Comparison of ENCODE assay signal across 21 mouse cellular contexts in the genomic region with DNA sequence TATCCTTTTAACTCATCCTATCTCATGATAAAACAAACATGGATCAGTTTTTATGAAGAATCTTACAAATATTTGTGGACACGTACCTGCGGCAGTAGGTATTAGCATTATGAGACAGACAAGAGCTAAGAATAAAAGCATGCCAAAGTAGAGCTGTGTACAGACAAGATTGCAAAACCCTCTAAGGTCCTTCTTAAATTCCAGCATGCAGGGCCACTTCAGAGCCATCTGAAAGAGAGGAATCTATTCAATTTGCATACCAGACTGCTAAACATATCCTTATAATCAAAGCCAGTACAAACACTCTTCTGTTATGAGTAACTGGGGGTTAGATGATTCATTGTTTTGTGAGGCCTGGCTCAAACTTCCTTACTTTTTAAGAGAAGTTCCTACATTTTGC.
"Had no signal": no experiment of that assay in that cellular context is flagged by ENCODE, and none has a peak within 500 bp of the region (broad histone marks: within the 10 kb centered on the region; RNA-seq: fewer than 3 reads in every experiment).

No protein-coding gene starts in this region.

- H3K27ac ChIP-seq: lung, embryonic 15.5 days; macrophage; midbrain, embryonic 13.5 days; midbrain, embryonic 15.5 days; neural tube, embryonic 13.5 days; neural tube, embryonic 15.5 days had no signal

- ATAC-seq: liver, postnatal 0 days; lung, postnatal 0 days; midbrain, embryonic 13.5 days; midbrain, embryonic 15.5 days had no signal

- H3K27me3 ChIP-seq: lung, embryonic 15.5 days; megakaryocyte, embryonic 14.5 days; midbrain, embryonic 13.5 days; midbrain, embryonic 15.5 days; neural tube, embryonic 13.5 days; neural tube, embryonic 15.5 days had no signal

- H3K36me3 ChIP-seq: lung, embryonic 15.5 days; midbrain, embryonic 13.5 days; midbrain, embryonic 15.5 days; neural tube, embryonic 13.5 days; neural tube, embryonic 15.5 days had no signal

- H3K4me2 ChIP-seq: lung, embryonic 15.5 days; midbrain, embryonic 11.5 days; midbrain, embryonic 13.5 days; midbrain, embryonic 15.5 days; neural tube, embryonic 13.5 days; neural tube, embryonic 15.5 days had no signal

- DNase-seq: liver, postnatal 0 days; lung, adult 2 months; lung, postnatal 14 days; lung, postnatal 36 days; retina, postnatal 1 day; right cerebral cortex, adult 18-20 months; right cerebral cortex, postnatal 25 days; right cerebral cortex, postnatal 4 days; spleen, adult 18-20 months; thymus, adult 2 months; thymus, postnatal 25 days; thymus, postnatal 4 days had no signal

- H3K9me3 ChIP-seq: lung, embryonic 15.5 days; megakaryocyte, embryonic 14.5 days; midbrain, embryonic 13.5 days; midbrain, embryonic 15.5 days; neural tube, embryonic 13.5 days; neural tube, embryonic 15.5 days had no signal

- H3K4me3 ChIP-seq: lung, embryonic 15.5 days; megakaryocyte, embryonic 14.5 days; midbrain, embryonic 13.5 days; midbrain, embryonic 15.5 days; neural tube, embryonic 13.5 days; neural tube, embryonic 15.5 days had no signal

- H3K4me1 ChIP-seq: lung, embryonic 15.5 days; megakaryocyte, embryonic 14.5 days; midbrain, embryonic 13.5 days; midbrain, embryonic 15.5 days; neural tube, embryonic 13.5 days; neural tube, embryonic 15.5 days had no signal

- H3K9ac ChIP-seq: liver, postnatal 0 days; lung, embryonic 15.5 days; midbrain, embryonic 13.5 days; midbrain, embryonic 15.5 days; neural tube, embryonic 13.5 days; neural tube, embryonic 15.5 days had no signal
